Comparison of ENCODE assay signal across 18 mouse cellular contexts in the genomic region with DNA sequence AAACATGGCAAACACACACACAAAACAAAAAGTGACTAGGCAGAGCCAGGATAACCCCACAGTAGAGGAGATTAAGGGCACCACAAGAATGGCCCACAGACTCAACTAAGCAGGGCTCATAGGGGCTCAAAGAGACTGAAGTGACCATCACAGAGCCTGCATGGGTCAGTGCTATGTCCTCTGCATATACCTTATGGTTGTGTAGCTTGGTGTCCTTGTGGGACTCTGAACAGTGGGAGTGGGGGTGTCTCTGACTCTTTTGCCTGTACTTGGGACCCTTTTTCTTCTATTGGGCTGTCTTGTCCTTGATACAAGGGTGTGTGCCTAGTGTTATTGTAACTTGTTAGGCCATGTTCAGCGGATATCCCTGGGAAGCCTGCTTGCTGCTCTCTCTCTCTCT. TPM values are rescaled to one million over a fixed set of nuclear protein-coding genes. Genes with fewer than 3 reads are reported as not detected.
DNase-seq lines count a peak whose midpoint lies in the region; TF ChIP-seq lines count a peak whose summit lies in the region.
"Had no signal": no experiment of that assay in that cellular context is flagged by ENCODE, and none has a peak within 500 bp of the region (broad histone marks: within the 10 kb centered on the region; RNA-seq: fewer than 3 reads in every experiment).

No protein-coding gene starts in this region.

- 70% methylated on average over 1 of the region's 1 CpGs for WGBS in heart, embryonic 10.5 days
- 76% methylated on average over 1 of the region's 1 CpGs for WGBS in heart, adult 2 months

- peak; percentile 69 for DNase-seq in heart, adult 11 months
- DNase-seq in heart, postnatal 36 days: no peak
- peak; percentile 51 for DNase-seq in heart, embryonic 10.5 days (ENCODE audit: low spot score)
- no peak for DNase-seq in heart, adult 2 months
- DNase-seq: adrenal gland, adult 2 months; adrenal gland, adult 8-10 months; adrenal gland, postnatal 10 days; adrenal gland, postnatal 14 days; adrenal gland, postnatal 25 days; adrenal gland, postnatal 36 days; B cell, adult 2 months; cerebellum, adult 11 months; cerebellum, adult 11-12 months; cerebellum, adult 18-20 months had no signal

- H3K27ac ChIP-seq in heart, embryonic 10.5 days: no peak overlapping the region
- no peak overlapping the region for H3K27ac ChIP-seq in heart, adult 2 months

- no peak for TF ChIP-seq POLR2A in heart, adult 2 months (IDR thresholded peaks at IDR 0.05; ENCODE audit: insufficient read depth, low read depth, low read length)

- H3K36me3 ChIP-seq in heart, embryonic 10.5 days: no peaks in the 10 kb centered on the region
- no peaks in the 10 kb centered on the region for H3K36me3 ChIP-seq in heart, adult 2 months (ENCODE audit: control insufficient read depth, insufficient read depth, low read length)
- H3K36me3 ChIP-seq: G1E had no signal

- no peak overlapping the region for H3K9ac ChIP-seq in heart, adult 2 months (ENCODE audit: low read depth, low read length)

- intact Hi-C loops in heart, postnatal 36 days (cut with DNase I): loop anchor here (5.0 kb wide), 1 partner anchor 119 kb away; no protein-coding TSS in a partner anchor
- intact Hi-C loops in heart, adult 2 months (cut with DNase I): loop anchor here (5.0 kb wide), 1 partner anchor 119 kb away; no protein-coding TSS in a partner anchor

- TF ChIP-seq EP300 in heart, adult 2 months (IDR thresholded peaks at IDR 0.05; ENCODE audit: insufficient read depth, low read depth, low read length): no peak

- no peak for TF ChIP-seq CTCF in heart, adult 2 months (IDR thresholded peaks at IDR 0.05)

- H3K4me1 ChIP-seq in heart, embryonic 10.5 days: peaks cover 14% of the 10 kb centered on the region
- H3K4me1 ChIP-seq in heart, adult 2 months (ENCODE audit: control insufficient read depth, insufficient read depth, low read length): no peaks in the 10 kb centered on the region

- H3K27me3 ChIP-seq in heart, embryonic 10.5 days (ENCODE audit: insufficient read depth, poor library complexity, severe bottlenecking): no peaks in the 10 kb centered on the region
- H3K27me3 ChIP-seq in heart, adult 2 months (ENCODE audit: control insufficient read depth, insufficient read depth, low read length): no peaks in the 10 kb centered on the region
- H3K27me3 ChIP-seq: Patski had no signal

- H3K79me2 ChIP-seq in heart, adult 2 months (replicated peaks; ENCODE audit: control insufficient read depth, insufficient read depth, low read length): no peaks in the 10 kb centered on the region

- H3K4me3 ChIP-seq in heart, embryonic 10.5 days: no peak overlapping the region
- no peak overlapping the region for H3K4me3 ChIP-seq in heart, adult 2 months

- H3K9me3 ChIP-seq in heart, embryonic 10.5 days: no peaks in the 10 kb centered on the region
- H3K9me3 ChIP-seq: G1E had no signal

RNA-seq across cellular contexts. Expression of a gene that starts 46.5 kb away (rescaled TPM):
- total RNA-seq in heart, postnatal 36 days (2021): not detected
- 0.04 TPM in 1 of 2 replicates, not detected in the other for polyA plus RNA-seq in heart, embryonic 10.5 days (2016; fragmentation: Nextera tagmentation; extraction: Ambion mirVana)
- not detected for total RNA-seq in heart, adult 2 months (2021)
- not detected in 2 replicates for polyA plus RNA-seq in heart, adult 2 months (2012; rRNA removed)
- total RNA-seq: adrenal gland, postnatal 25 days; adrenal gland, postnatal 36 days; MEL had no signal
- polyA plus RNA-seq: C2C12, G1E had no signal

Comparison
In these comparisons a context has a peak if more than half of its experiments do, and no peak if none do; other contexts are left out.
1. DNase-seq: peak in heart, adult 11 months (single experiment) and heart, embryonic 10.5 days (single experiment); none in heart, postnatal 36 days (0 of 2) and heart, adult 2 months (0 of 2).